Mouse (Mus musculus): ENCODE data around the gene Cald1. TPM values are rescaled to one million over a fixed set of nuclear protein-coding genes. Genes with fewer than 3 reads are reported as not detected.

Gene Cald1
- polyA plus RNA-seq (2012; rRNA removed) = 35.4 and 36.0 TPM in 2 replicates

GRCm38 (mm10) chr6:34598121-34599065 is at the start of gene Cald1:
Gene Cald1, plus strand, starts transcription at chr6:34598500.

GRCm38 (mm10) chr6:34780231-34780942 is 182.1 kb downstream of the Cald1 start, which contains the start of gene Agbl3:
Gene Agbl3, plus strand, starts transcription at chr6:34780432.

Other genes starting within 250 kb of the Cald1 start
- gene Akr1b8, start 244.4 kb upstream of the Cald1 start, polyA plus RNA-seq (2012; rRNA removed) = 1.4 and 2.1 TPM in 2 replicates
- 8.6 and 11.2 TPM in 2 replicates for gene Akr1b10, start 214.3 kb upstream of the Cald1 start, polyA plus RNA-seq (2012; rRNA removed)
- gene Akr1b7, start 186.2 kb upstream of the Cald1 start, polyA plus RNA-seq (2012; rRNA removed) = 0.07 TPM in 1 of 2 replicates, not detected in the other
- gene Bpgm, start 122.3 kb upstream of the Cald1 start, polyA plus RNA-seq (2012; rRNA removed) = 89.1 and 101 TPM in 2 replicates
- 19.3 and 19.5 TPM in 2 replicates for gene Agbl3, start 181.9 kb downstream of the Cald1 start, polyA plus RNA-seq (2012; rRNA removed)